Mouse (Mus musculus): ENCODE data around the gene Spata13. TPM values are rescaled to one million over a fixed set of nuclear protein-coding genes. Genes with fewer than 3 reads are reported as not detected.

Spata13 gene
- total RNA-seq, 2 experiments from 2014 or later: 2.4 to 2.8 TPM

DNA sequence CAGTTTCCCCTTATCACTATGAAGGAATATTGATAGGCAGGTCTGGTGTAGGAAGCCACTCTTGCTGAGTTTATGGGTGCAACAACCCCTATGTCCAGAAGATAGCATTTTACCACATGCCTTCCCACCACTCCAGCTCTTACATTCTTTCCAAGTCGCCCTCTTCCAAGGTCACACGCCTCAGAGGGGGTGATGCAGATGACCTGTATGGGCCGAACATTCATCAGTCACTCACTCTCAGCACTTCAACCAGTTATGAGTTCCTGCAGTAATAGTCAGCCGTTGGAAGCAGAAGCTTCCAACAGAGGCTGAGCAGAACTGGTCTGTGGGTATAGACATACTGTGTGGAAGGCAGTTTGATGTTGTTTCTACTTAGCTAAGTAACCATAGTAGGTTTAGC is 177.7 kb downstream of the Spata13 start:
- intact Hi-C loops (cut with DNase I): no loop called here
- DNase-seq: no peak

Other genes with a start within 250 kb of the Spata13 start
- gene C1qtnf9, start 134.1 kb downstream of the Spata13 start, total RNA-seq (2021): 10 to 100 TPM; 19.4 to 25.8 TPM
- gene Mipep, start 150.6 kb downstream of the Spata13 start, total RNA-seq (2021): 10 to 100 TPM; 32.4 to 33.4 TPM